Mouse (Mus musculus) liver, adult 2 months (tissue): ENCODE measurements around the gene Slc35f5. TPM values are rescaled to one million over a fixed set of nuclear protein-coding genes. Genes with fewer than 3 reads are reported as not detected.
"Not testable (repeated sequence)": the region's sequence is repeated elsewhere in the genome, so short reads cannot be mapped to it uniquely, and the experiment has no call there.

Source experiments
- DNase-seq: peaks from one replicate; pipeline ENCODE4 v3.0.0-alpha.2; 2011; ENCODE audit warnings: low read depth, low spot score; ENCODE audit errors: extremely low read depth
- H3K27ac ChIP-seq: fragments of 200-500 bp; replicated peaks from 2 replicates; pipeline ENCODE4 v1.5.1; 2012; ENCODE audit warnings: low read depth, mild to moderate bottlenecking, control low read depth, inconsistent platforms, low read length; ENCODE audit not compliant: insufficient read depth
- H3K27me3 ChIP-seq: fragments of 200-500 bp; 2 replicates; pipeline ENCODE4 v1.6.1; 2012; ENCODE audit warnings: mild to moderate bottlenecking, moderate library complexity, low read length, inconsistent platforms; ENCODE audit not compliant: control insufficient read depth, insufficient read depth
- H3K36me3 ChIP-seq: fragments of 200-500 bp; 2 replicates; pipeline ENCODE4 v1.6.1; 2012; ENCODE audit warnings: low read length, inconsistent platforms; ENCODE audit not compliant: control insufficient read depth, insufficient read depth
- H3K4me1 ChIP-seq: fragments of 200-500 bp; 2 replicates; pipeline ENCODE4 v1.6.1; 2011; ENCODE audit warnings: low read length; ENCODE audit not compliant: control insufficient read depth, insufficient read depth
- H3K4me3 ChIP-seq: fragments of 200-500 bp; 2 replicates; pipeline ENCODE4 v1.5.1; 2011; ENCODE audit warnings: low read depth, mild to moderate bottlenecking, control low read depth, low read length, moderate library complexity; ENCODE audit not compliant: insufficient read depth
- H3K79me2 ChIP-seq: fragments of 200-500 bp; 2 replicates; pipeline ENCODE4 v1.6.1; 2012; ENCODE audit warnings: inconsistent platforms, mild to moderate bottlenecking, low read length, moderate library complexity; ENCODE audit not compliant: control insufficient read depth, insufficient read depth
- H3K9ac ChIP-seq: fragments of 200-500 bp; 2 replicates; pipeline ENCODE4 v1.6.1; 2012; ENCODE audit warnings: low read depth, mild to moderate bottlenecking, control low read depth, inconsistent platforms, low read length
- CTCF ChIP-seq: fragments of 200-500 bp; IDR thresholded peaks from 2 replicates; pipeline ENCODE4 v1.5.1; 2011; ENCODE audit warnings: low read depth, low read length, control low read depth
- POLR2A ChIP-seq: fragments of 200-500 bp; IDR thresholded peaks from 2 replicates; pipeline ENCODE4 v1.6.1; 2011; ENCODE audit warnings: low read length, control low read depth; ENCODE audit not compliant: insufficient read depth; ENCODE audit errors: extremely low read depth
- WGBS: fragments of 180-500 bp; shearing (Covaris S2); methylation state at CpG from one replicate; pipeline ENCODE4 v1.1.7; 2018; 5-methylcytosine and 5-hydroxymethylcytosine counted together
- polyA plus RNA-seq: library from polyadenylated mRNA; depleted of rRNA; stranded (reverse); fragments of >200 nt; gene quantifications from 2 replicates; pipeline ENCODE4 v1.2.3, GENCODE M21; 2012
- total RNA-seq: library from RNA; depleted of rRNA; stranded (reverse); fragments of >200 nt; gene quantifications from 2 replicates; pipeline ENCODE4 v1.2.3, GENCODE M21; 2014

The Slc35f5 gene
- total and polyA plus RNA-seq, 2 experiments: 21.5 to 37.2 TPM

- no peak for DNase-seq
- Histone ChIP-seq H3K4me1 (no peaks in the 10 kb centered on the region), H3K4me3 (no peak overlapping the region), H3K79me2 (no peaks in the 10 kb centered on the region), H3K9ac (no peak overlapping the region), H3K27ac (no peak overlapping the region), H3K36me3 (no peaks in the 10 kb centered on the region), H3K27me3 (no peaks in the 10 kb centered on the region)
- TF ChIP-seq POLR2A (no peak), CTCF (no peak)
- WGBS: 100% methylated on average over 1 of the region's 1 CpGs
Measured at GRCm38 (mm10) chr1:125526666-125527004, 33.8 kb upstream of the Slc35f5 start.

- no peak overlapping the region for H3K9ac ChIP-seq
- no peaks in the 10 kb centered on the region for H3K4me1 ChIP-seq
- TF ChIP-seq POLR2A (no peak), CTCF (no peak)
- no peaks in the 10 kb centered on the region for H3K36me3 ChIP-seq
- H3K79me2 ChIP-seq: no peaks in the 10 kb centered on the region
- DNase-seq: no peak
- 71% methylated on average over 3 of the region's 3 CpGs for WGBS
- H3K4me3 ChIP-seq: no peak overlapping the region
- H3K27me3 ChIP-seq: no peaks in the 10 kb centered on the region
- H3K27ac ChIP-seq: no peak overlapping the region
Measured at GRCm38 (mm10) chr1:125527364-125527763, 33.0 kb upstream of the Slc35f5 start.

GRCm38 (mm10) chr1:125533180-125533912, 27.0 kb upstream of the Slc35f5 start:
- H3K79me2 ChIP-seq, H3K27me3 ChIP-seq, H3K36me3 ChIP-seq, H3K9ac ChIP-seq, H3K4me3 ChIP-seq, H3K4me1 ChIP-seq, H3K27ac ChIP-seq: not testable (repeated sequence)
- WGBS: 49% methylated on average over 10 of the region's 10 CpGs
- DNase-seq: peak; percentile 73

GRCm38 (mm10) chr1:125537131-125537530, 23.3 kb upstream of the Slc35f5 start:
- Histone ChIP-seq H3K4me3 (no peak overlapping the region), H3K27ac (no peak overlapping the region), H3K27me3 (no peaks in the 10 kb centered on the region), H3K4me1 (no peaks in the 10 kb centered on the region), H3K79me2 (no peaks in the 10 kb centered on the region), H3K36me3 (no peaks in the 10 kb centered on the region), H3K9ac (no peak overlapping the region)
- no peak for DNase-seq
- 62% methylated on average over 2 of the region's 2 CpGs for WGBS
- no peak for TF ChIP-seq CTCF

GRCm38 (mm10) chr1:125537776-125538175, 22.6 kb upstream of the Slc35f5 start:
- TF ChIP-seq CTCF: no peak
- TF ChIP-seq POLR2A: no peak
- no peaks in the 10 kb centered on the region for H3K79me2 ChIP-seq
- H3K4me3 ChIP-seq: no peak overlapping the region

GRCm38 (mm10) chr1:125539312-125539711, 21.1 kb upstream of the Slc35f5 start:
- H3K27ac ChIP-seq: no peak overlapping the region; the same call in 1 of the 2 replicates
- WGBS: 28% methylated on average over 2 of the region's 2 CpGs
- DNase-seq: peak; percentile 71

More at GRCm38 (mm10) chr1:125537776-125538175, 22.6 kb upstream of the Slc35f5 start:
- Histone ChIP-seq H3K27ac (no peak overlapping the region), H3K27me3 (no peaks in the 10 kb centered on the region), H3K4me1 (no peaks in the 10 kb centered on the region), H3K36me3 (no peaks in the 10 kb centered on the region), H3K9ac (no peak overlapping the region)
- WGBS: 86% methylated on average over 8 of the region's 8 CpGs
- DNase-seq: no peak

More at GRCm38 (mm10) chr1:125539312-125539711, 21.1 kb upstream of the Slc35f5 start:
- Histone ChIP-seq H3K9ac (no peak overlapping the region), H3K36me3 (no peaks in the 10 kb centered on the region), H3K4me3 (no peak overlapping the region), H3K4me1 (no peaks in the 10 kb centered on the region), H3K27me3 (no peaks in the 10 kb centered on the region), H3K79me2 (no peaks in the 10 kb centered on the region)
- TF ChIP-seq CTCF (no peak), POLR2A (no peak)
